Mouse (Mus musculus): ENCODE measurements around the gene Acer3.
A peak's percentile ranks its signal among the peaks of the same experiment; 100 is the strongest.
"Not testable (repeated sequence)": the region's sequence is repeated elsewhere in the genome, so short reads cannot be mapped to it uniquely, and the experiment has no call there.

Acer3 gene

GRCm38 (mm10) chr7:98289585-98289984, 31.4 kb downstream of the Acer3 start:
- peak; percentile 8 for DNase-seq (ENCODE audit: extremely low spot score)

- DNase-seq (ENCODE audit: extremely low spot score) = no peak
These were observed 44.7 kb downstream of the Acer3 start for GRCm38 (mm10) chr7:98276263-98276662.

- DNase-seq (ENCODE audit: extremely low spot score) = peak; percentile 21
These were observed 52.8 kb downstream of the Acer3 start for GRCm38 (mm10) chr7:98268166-98268565.

- DNase-seq (ENCODE audit: extremely low spot score) = no peak
These were observed 68.5 kb downstream of the Acer3 start for GRCm38 (mm10) chr7:98252520-98252919.

GRCm38 (mm10) chr7:98236686-98237359, 84.2 kb downstream of the Acer3 start:
- no peak for DNase-seq (ENCODE audit: extremely low spot score)

- no peak for DNase-seq (ENCODE audit: extremely low spot score)
These were observed 97.2 kb downstream of the Acer3 start for GRCm38 (mm10) chr7:98223796-98224195.

GRCm38 (mm10) chr7:98216713-98217112, 104.3 kb downstream of the Acer3 start:
- no peak for DNase-seq (ENCODE audit: extremely low spot score)

- no peak for DNase-seq (ENCODE audit: extremely low spot score)
These were observed 118.1 kb downstream of the Acer3 start for GRCm38 (mm10) chr7:98202946-98203345.

GRCm38 (mm10) chr7:98201493-98202028, 119.4 kb downstream of the Acer3 start:
- DNase-seq (ENCODE audit: extremely low spot score) = no peak

GRCm38 (mm10) chr7:98200396-98200795, 120.6 kb downstream of the Acer3 start:
- DNase-seq (ENCODE audit: extremely low spot score) = no peak

GRCm38 (mm10) chr7:98199381-98199780, 121.6 kb downstream of the Acer3 start, which contains the start of gene B3gnt6:
B3gnt6 (minus strand) TSS chr7:98199481.
- DNase-seq (ENCODE audit: extremely low spot score) = no peak

GRCm38 (mm10) chr7:98195151-98195801, 125.7 kb downstream of the Acer3 start:
- no peak for DNase-seq (ENCODE audit: extremely low spot score)

- no peak for DNase-seq (ENCODE audit: extremely low spot score)
These were observed 126.8 kb downstream of the Acer3 start for GRCm38 (mm10) chr7:98194026-98194792.

- peak; percentile 42 for DNase-seq (ENCODE audit: extremely low spot score)
These were observed 127.4 kb downstream of the Acer3 start for GRCm38 (mm10) chr7:98193515-98194025.

- DNase-seq (ENCODE audit: extremely low spot score) = peak; percentile 52
These were observed 129.3 kb downstream of the Acer3 start for GRCm38 (mm10) chr7:98191571-98192250.

- DNase-seq (ENCODE audit: extremely low spot score) = no peak
These were observed 130.4 kb downstream of the Acer3 start for GRCm38 (mm10) chr7:98190578-98190977.

- no peak for DNase-seq (ENCODE audit: extremely low spot score)
These were observed 131.3 kb downstream of the Acer3 start for GRCm38 (mm10) chr7:98189745-98190144.

- DNase-seq (ENCODE audit: extremely low spot score) = no peak
These were observed 132.3 kb downstream of the Acer3 start for GRCm38 (mm10) chr7:98188680-98189079.

GRCm38 (mm10) chr7:98188238-98188637, 132.8 kb downstream of the Acer3 start:
- DNase-seq (ENCODE audit: extremely low spot score) = no peak

GRCm38 (mm10) chr7:98187332-98187731, 133.7 kb downstream of the Acer3 start:
- not testable (repeated sequence) for DNase-seq (ENCODE audit: extremely low spot score)

GRCm38 (mm10) chr7:98186637-98187036, 134.4 kb downstream of the Acer3 start:
- no peak for DNase-seq (ENCODE audit: extremely low spot score)

All from embryo, embryonic 9.5 days (tissue).